Mouse (Mus musculus): ENCODE results near the gene Dnajc11.

DNA sequence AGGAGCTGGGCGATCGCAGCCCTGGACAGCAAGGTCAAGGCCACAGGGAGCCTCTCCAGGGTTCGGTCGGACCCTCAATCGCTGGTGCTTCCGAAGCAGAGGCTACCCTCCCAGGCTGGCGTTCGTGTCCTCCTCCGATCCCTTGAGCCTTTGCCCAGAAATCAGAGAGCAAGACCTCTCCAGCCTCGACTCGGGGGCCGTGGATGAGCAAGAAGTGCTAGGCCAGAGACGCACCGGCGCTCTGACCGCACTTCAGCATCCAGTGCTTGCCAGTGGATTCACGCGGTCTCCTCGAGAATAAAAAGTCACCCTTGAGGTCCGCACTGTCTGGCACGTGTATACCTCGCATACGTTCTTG lies 703 bp downstream of the Dnajc11 start:
- no peak for TF ChIP-seq CTCF (IDR thresholded peaks at IDR 0.05; ENCODE audit: extremely low read depth, insufficient read depth, insufficient read length, insufficient replicate concordance)
- no peak for TF ChIP-seq POLR2A (IDR thresholded peaks at IDR 0.05; ENCODE audit: low read depth, low read length)
